Mouse (Mus musculus) left cerebral cortex, adult 11 months (tissue): ENCODE results near the gene Gm10073.
"Not testable (repeated sequence)": the region's sequence is repeated elsewhere in the genome, so short reads cannot be mapped to it uniquely, and the experiment has no call there.

Experiments
- DNase-seq: peaks from one replicate; pipeline ENCODE4 v3.0.0; 2022; ENCODE audit warnings: low spot score

Gene Gm10073

GRCm38 (mm10) chr8:106573168-106573567 lies at the start of gene Gm10073:
Gene Gm10073 (minus strand): TSS chr8:106573461.
- DNase-seq, result not testable (repeated sequence)

- DNase-seq, result no peak
Observed at GRCm38 (mm10) chr8:106623016-106623415, 49.8 kb upstream of the Gm10073 start.

DNA sequence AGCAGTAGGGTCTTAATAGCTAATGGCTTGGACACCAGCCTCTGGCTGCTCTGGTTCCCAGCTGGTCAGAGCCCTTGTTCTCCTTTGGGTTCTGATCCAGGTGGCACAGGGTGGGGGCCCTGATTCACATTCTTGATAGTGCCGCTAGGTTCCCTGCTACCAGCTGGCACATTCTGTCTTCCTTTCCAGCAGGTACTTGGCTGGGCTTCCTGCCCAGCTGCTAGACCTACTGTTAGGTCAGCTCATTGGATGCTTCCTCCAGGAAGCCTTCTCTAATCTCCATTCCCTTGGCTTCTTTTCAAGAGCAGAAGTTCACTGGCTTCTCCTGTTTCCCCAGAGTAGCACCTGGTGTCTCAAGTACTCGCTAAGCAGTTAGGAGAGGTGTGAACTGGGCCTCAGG lies 47.2 kb upstream of the Gm10073 start:
- DNase-seq, result no peak

DNA sequence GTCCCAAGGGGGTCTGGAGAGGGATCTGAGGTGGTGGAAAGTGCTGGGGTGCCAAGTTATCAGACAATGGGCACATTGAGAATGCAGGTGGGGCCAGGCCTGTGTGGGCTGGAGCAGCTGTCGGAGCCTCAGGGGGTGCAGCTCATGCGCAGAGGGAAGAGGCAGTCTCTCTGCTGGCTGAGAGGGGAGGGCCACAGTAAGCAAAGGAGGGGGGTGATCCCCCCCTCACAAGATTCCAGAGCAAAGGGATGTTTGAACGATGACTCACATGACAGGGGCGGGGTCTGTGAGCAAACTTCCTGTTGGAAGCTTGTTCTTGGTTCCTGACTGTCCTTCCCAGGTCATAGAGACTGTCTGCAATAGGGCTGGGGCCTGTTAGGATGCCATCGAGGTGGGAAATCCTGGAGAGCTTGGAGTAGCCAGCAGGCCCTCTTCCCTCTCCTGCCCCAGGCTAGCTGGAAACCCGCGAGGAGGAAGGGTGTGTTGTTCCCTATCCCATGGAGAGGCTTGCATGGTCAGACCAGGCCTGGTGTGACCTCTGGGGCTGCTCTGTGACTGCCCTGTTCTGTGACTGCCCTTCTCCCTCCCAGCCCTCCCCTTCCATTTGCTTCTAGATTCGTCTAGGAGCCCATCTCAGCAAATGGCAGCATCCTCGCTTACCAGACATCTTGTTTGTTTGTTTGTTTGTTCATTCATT lies 46.4 kb upstream of the Gm10073 start:
- no peak for DNase-seq

DNA sequence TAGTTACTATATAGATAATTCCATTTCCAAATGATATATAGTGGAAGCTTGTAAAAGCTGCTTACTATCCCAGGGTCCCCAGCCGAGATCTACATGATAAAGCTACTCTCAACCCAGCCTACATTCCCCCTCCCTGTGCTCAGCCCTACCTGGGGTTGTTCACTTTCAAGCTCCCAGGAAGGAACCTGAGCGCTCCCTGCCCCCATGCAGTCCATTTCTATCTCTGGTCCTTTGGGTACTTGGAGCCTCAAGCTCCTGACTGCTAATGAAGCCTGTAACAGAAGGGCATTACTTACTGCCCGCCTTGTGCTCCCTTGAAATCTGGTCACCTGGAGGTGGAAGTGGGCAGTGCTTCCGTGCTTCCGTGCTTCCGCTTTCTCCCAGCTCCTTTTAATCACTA lies 45.1 kb upstream of the Gm10073 start:
- no peak for DNase-seq

DNA sequence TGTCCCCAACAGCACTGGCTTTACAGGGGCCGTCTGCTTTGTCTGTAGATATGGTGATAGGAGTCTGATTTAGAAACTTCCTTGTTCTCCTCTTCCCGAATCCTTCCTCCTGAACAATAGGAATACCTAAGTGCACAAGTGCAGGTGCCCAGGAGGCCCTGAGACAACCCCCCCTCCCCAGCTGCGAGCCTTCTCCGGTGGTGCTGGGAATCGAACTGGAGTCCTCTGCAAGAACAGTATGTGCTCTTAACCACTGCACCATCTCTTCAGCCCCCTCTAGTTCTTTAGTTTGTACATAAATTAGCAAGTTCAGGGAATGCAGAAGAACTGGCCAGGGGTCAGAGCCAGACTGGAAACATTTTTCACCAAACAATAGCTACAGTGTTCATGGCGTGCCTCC lies 44.6 kb upstream of the Gm10073 start:
- DNase-seq, result no peak

- no peak for DNase-seq
Observed at GRCm38 (mm10) chr8:106617196-106617595, 43.9 kb upstream of the Gm10073 start.

DNA sequence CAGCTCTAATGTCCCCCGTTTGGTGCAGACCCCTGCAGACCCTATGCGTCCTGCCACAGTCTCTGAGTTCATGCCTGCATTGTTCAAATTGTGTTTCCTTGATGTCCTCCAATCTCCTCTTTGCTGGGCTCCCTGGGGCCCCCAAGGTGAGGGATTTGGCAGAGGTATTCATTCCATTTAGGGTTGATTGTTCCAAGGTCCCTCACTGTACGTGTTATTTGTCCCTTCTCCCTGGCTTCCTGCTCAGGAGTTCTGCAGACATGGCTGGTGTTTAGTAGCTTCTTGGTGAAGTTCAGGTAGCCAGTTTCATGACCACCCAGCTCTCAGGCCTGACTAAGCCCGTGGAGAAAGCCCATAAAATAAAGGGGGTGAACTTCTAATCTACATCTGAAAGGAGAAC lies 43.4 kb upstream of the Gm10073 start:
- DNase-seq, result no peak

GRCm38 (mm10) chr8:106615661-106616299 lies 42.5 kb upstream of the Gm10073 start:
- no peak for DNase-seq

GRCm38 (mm10) chr8:106614704-106615103 lies 41.4 kb upstream of the Gm10073 start:
- DNase-seq, result no peak

- no peak for DNase-seq
Observed at GRCm38 (mm10) chr8:106612047-106612446, 38.8 kb upstream of the Gm10073 start.

DNA sequence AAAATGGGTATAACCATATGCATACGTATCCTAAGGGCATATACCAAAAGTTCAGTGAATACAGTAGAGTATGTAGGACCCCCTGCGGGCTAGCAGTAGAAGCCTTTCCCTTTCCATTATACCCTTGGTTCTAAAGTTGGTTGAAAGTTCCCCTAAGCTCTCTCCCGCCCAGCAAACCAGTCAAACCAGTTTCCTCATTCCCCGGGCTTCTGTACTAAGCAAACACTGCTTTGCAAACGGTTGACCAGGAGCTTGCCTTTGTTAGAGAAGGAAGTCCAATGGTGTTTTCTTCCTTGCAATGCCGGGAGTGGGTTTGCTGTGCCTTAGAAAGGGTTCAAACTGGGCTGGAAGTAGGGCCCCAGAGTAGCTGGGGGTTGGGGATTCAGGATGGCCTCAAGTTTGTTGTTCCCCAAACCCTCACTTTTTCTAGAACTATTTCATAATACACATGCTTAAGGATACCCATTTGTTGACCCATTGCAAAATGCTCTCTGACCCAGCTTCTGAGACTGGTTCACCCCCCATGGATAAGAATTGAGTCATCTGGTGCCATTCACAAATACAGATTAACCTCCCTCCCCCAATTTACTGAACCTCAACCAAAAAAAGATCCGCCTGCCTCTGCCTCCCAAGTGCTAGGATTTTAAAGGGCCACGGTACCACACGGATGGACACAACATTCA lies 37.8 kb upstream of the Gm10073 start:
- no peak for DNase-seq

- no peak for DNase-seq
Observed at GRCm38 (mm10) chr8:106609076-106609903, 36.0 kb upstream of the Gm10073 start.

- DNase-seq, result no peak
Observed at GRCm38 (mm10) chr8:106608425-106608824, 35.2 kb upstream of the Gm10073 start.

DNA sequence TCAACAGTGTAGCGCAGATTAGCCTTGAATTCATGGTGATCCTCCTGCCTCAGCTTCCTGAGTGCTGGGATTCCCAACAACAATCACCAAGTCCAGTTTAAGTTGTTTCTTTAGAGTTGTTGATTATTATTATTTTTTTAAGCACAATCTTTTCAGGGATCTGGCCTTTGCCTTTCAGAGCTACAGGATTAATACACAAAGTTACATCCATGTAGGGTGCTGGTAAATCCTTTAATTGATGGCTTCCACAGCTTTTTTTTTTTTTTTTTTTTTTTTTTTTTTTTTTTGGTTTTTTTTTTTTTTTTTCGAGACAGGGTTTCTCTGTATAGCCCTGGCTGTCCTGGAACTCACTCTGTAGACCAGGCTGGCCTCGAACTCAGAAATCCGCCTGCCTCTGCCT lies 34.5 kb upstream of the Gm10073 start:
- not testable (repeated sequence) for DNase-seq

GRCm38 (mm10) chr8:106606601-106607145 lies 33.4 kb upstream of the Gm10073 start:
- no peak for DNase-seq

DNA sequence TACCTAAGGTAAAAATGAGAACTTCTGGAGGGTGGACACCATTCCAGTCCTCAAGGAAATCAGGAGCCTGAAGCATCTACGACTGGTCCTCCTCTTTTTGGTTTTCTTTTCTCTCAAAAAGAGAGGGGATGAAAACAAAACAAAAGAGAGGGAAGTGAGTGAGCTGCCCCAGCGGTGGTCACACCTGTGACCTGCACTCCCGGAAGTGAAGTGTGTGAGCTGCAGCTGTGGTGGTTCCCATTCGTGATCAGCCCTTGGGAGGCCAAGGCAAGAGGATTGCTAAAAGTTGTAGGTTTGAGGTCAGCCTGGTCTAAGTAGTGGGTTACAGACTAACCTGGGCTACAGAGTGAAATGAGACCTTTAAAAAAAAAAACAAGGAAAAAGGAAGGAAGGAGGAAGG lies 32.9 kb upstream of the Gm10073 start:
- no peak for DNase-seq

GRCm38 (mm10) chr8:106605657-106606056 lies 32.4 kb upstream of the Gm10073 start:
- no peak for DNase-seq

DNA sequence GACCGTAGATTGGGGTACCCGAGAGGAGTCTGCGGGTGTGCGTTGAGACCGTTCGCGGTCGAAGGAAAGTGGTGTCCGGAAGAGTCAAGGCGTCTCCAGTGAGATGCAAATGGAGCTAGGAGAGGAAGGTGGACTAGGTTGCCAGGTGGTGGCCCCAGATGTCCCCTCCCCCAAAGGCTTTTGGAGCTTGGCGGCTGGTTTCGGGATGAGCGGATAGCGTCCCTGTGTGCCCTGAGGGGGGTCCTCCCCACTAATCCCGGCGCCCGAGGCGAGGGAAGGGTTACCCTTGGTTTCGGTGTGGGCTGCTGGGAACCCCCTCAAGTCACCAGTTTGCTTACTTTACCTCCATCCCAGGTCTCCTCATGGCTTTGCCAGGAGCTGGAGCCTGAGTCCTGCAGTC lies 30.7 kb upstream of the Gm10073 start:
- no peak for DNase-seq

GRCm38 (mm10) chr8:106603131-106603819 lies 30.0 kb upstream of the Gm10073 start, which contains the start of gene Cdh1:
Gene Cdh1 (plus strand): TSS chr8:106603351.
- no peak for DNase-seq

DNA sequence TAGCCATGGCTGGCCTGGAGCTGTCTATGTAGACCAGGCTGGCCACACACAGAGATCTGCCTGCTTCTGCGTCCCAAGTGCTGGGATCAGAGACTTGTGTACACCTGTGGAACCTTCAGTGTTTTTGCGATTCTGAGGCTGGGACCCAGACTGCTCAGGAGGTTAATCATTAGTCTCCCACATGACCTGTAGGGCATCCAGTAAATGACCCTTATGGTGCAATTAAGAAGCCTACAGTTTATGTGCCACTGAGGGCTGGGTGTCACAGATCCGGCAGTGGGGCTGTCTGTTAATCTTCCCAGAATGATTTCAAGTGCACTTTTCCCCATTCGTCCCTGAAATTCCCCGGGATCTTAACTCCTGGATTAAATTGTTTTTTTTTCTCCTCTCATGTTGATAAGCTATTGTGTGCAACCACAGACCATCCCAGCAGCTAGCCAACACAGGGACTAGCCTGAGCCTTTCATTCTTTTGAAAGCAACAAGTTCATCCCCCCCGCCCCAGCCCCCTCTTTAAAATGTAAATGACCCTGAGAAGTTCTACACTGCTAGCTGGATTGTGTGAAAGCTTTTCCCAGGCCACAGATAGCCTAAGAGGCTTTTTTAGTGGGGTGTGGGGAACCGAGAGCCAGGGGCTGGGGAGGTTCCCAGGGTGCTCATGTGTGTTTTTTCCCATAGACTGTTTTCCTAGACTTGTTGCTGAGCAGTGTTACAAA lies 26.2 kb upstream of the Gm10073 start:
- no peak for DNase-seq
